Mouse (Mus musculus) forebrain, embryonic 13.5 days (tissue): ENCODE data around the gene Mmachc. TPM values are rescaled to one million over a fixed set of nuclear protein-coding genes. Genes with fewer than 3 reads are reported as not detected.

Source experiments
- ATAC-seq: fragments of 200-750 bp; cut with Nextera tagmentation; 2 replicates; pipeline ENCODE4 v1.8.0; 2017
- H3K27ac ChIP-seq: fragments of 300-500 bp; sonication (generic); 2 replicates; pipeline ENCODE4 v1.5.1; 2015; ENCODE audit warnings: inconsistent platforms, mild to moderate bottlenecking, moderate library complexity
- H3K27me3 ChIP-seq: fragments of 300-500 bp; sonication (generic); 2 replicates; pipeline ENCODE4 v1.6.1; 2015; ENCODE audit warnings: mild to moderate bottlenecking, inconsistent platforms
- H3K36me3 ChIP-seq: fragments of 300-500 bp; sonication (generic); 2 replicates; pipeline ENCODE4 v1.6.1; 2015; ENCODE audit warnings: mild to moderate bottlenecking, inconsistent platforms; ENCODE audit not compliant: poor library complexity, severe bottlenecking
- H3K4me1 ChIP-seq: fragments of 300-500 bp; sonication (generic); 2 replicates; pipeline ENCODE4 v1.6.1; 2015; ENCODE audit warnings: inconsistent platforms
- H3K4me2 ChIP-seq: fragments of 300-500 bp; sonication (generic); 2 replicates; pipeline ENCODE4 v1.6.1; 2015; ENCODE audit warnings: inconsistent platforms, mild to moderate bottlenecking, moderate library complexity
- H3K4me3 ChIP-seq: fragments of 300-500 bp; sonication (generic); 2 replicates; pipeline ENCODE4 v1.5.1; 2015; ENCODE audit warnings: mild to moderate bottlenecking, inconsistent platforms
- H3K9ac ChIP-seq: fragments of 300-500 bp; sonication (generic); 2 replicates; pipeline ENCODE4 v1.6.1; 2015; ENCODE audit warnings: mild to moderate bottlenecking, inconsistent platforms
- H3K9me3 ChIP-seq: fragments of 300-500 bp; sonication (generic); replicated peaks from 2 replicates; pipeline ENCODE4 v1.6.1; 2016; ENCODE audit warnings: inconsistent platforms
- WGBS: fragments of 180-500 bp; shearing (Covaris S2); methylation state at CpG from one replicate; pipeline ENCODE4 v1.1.7; 2015; 5-methylcytosine and 5-hydroxymethylcytosine counted together
- polyA plus RNA-seq: library from polyadenylated mRNA; unstranded; fragments of >200 nt; fragmentation: Nextera tagmentation; extraction: Ambion mirVana; gene quantifications from 2 replicates; pipeline ENCODE4 v1.2.1, GENCODE M21; 2015

Gene Mmachc
- 31.4 and 34.2 TPM in 2 replicates for polyA plus RNA-seq

- peak within 1 kb of the TSS; percentile 68 for H3K9ac ChIP-seq
- no peak within 1 kb of the TSS for H3K27ac ChIP-seq
- H3K4me2 ChIP-seq = peak within 1 kb of the TSS; percentile 66
- H3K4me1 ChIP-seq = peaks cover 19% of the 10 kb centered on the region
- peaks cover 17% of the 10 kb centered on the region for H3K36me3 ChIP-seq
- peak; percentile 99 for ATAC-seq
- no peaks in the 10 kb centered on the region for H3K9me3 ChIP-seq
- under 1% methylated on average over 29 of the region's 29 CpGs for WGBS
- peak within 1 kb of the TSS; percentile 61 for H3K4me3 ChIP-seq
- H3K27me3 ChIP-seq = no peaks in the 10 kb centered on the region
Observed at GRCm38 (mm10) chr4:116708201-116708764, at the start of gene Mmachc, which contains the start of gene Ccdc163. TSS of gene Mmachc (minus strand) at chr4:116708406. TSS of gene Ccdc163 (plus strand) at chr4:116708509.

- Histone ChIP-seq H3K4me3 (no peak overlapping the region), H3K36me3 (no peaks in the 10 kb centered on the region), H3K4me1 (no peaks in the 10 kb centered on the region), H3K27ac (no peak overlapping the region), H3K27me3 (no peaks in the 10 kb centered on the region), H3K4me2 (no peak overlapping the region), H3K9me3 (no peaks in the 10 kb centered on the region), H3K9ac (no peak overlapping the region)
- no peak for ATAC-seq
- WGBS = 95% methylated on average over 2 of the region's 2 CpGs
Observed at GRCm38 (mm10) chr4:116749750-116750149, 41.5 kb upstream of the Mmachc start.

- no peak for ATAC-seq
- Histone ChIP-seq H3K4me1 (no peaks in the 10 kb centered on the region), H3K9me3 (no peaks in the 10 kb centered on the region), H3K36me3 (no peaks in the 10 kb centered on the region), H3K4me2 (no peak overlapping the region), H3K4me3 (no peak overlapping the region), H3K27me3 (no peaks in the 10 kb centered on the region), H3K27ac (no peak overlapping the region), H3K9ac (no peak overlapping the region)
- WGBS = 86% methylated on average over 9 of the region's 9 CpGs
Observed at GRCm38 (mm10) chr4:116738972-116739751, 31.0 kb upstream of the Mmachc start.

GRCm38 (mm10) chr4:116734996-116735395 lies 26.8 kb upstream of the Mmachc start:
- Histone ChIP-seq H3K9ac (no peak overlapping the region), H3K4me2 (no peak overlapping the region), H3K27me3 (no peaks in the 10 kb centered on the region), H3K4me3 (no peak overlapping the region), H3K27ac (no peak overlapping the region), H3K9me3 (no peaks in the 10 kb centered on the region), H3K36me3 (no peaks in the 10 kb centered on the region), H3K4me1 (no peaks in the 10 kb centered on the region)
- ATAC-seq = no peak
- 97% methylated on average over 2 of the region's 2 CpGs for WGBS

GRCm38 (mm10) chr4:116732355-116732754 lies 24.1 kb upstream of the Mmachc start:
- H3K27me3 ChIP-seq = no peaks in the 10 kb centered on the region
- H3K4me2 ChIP-seq = no peak overlapping the region
- no peaks in the 10 kb centered on the region for H3K9me3 ChIP-seq
- H3K9ac ChIP-seq = no peak overlapping the region
- H3K4me3 ChIP-seq = no peak overlapping the region
- no peaks in the 10 kb centered on the region for H3K36me3 ChIP-seq
- no peak overlapping the region for H3K27ac ChIP-seq
- 86% methylated on average over 5 of the region's 5 CpGs for WGBS
- no peak for ATAC-seq
- no peaks in the 10 kb centered on the region for H3K4me1 ChIP-seq

GRCm38 (mm10) chr4:116731077-116731476 lies 22.9 kb upstream of the Mmachc start:
- Histone ChIP-seq H3K4me3 (no peak overlapping the region), H3K27ac (no peak overlapping the region), H3K4me2 (no peak overlapping the region), H3K9me3 (no peaks in the 10 kb centered on the region), H3K36me3 (no peaks in the 10 kb centered on the region), H3K27me3 (no peaks in the 10 kb centered on the region), H3K9ac (no peak overlapping the region), H3K4me1 (no peaks in the 10 kb centered on the region)
- 90% methylated on average over 9 of the region's 9 CpGs for WGBS
- ATAC-seq = no peak

- Histone ChIP-seq H3K27me3 (no peaks in the 10 kb centered on the region), H3K36me3 (no peaks in the 10 kb centered on the region), H3K9me3 (no peaks in the 10 kb centered on the region), H3K4me3 (no peak overlapping the region), H3K27ac (no peak overlapping the region), H3K4me1 (no peaks in the 10 kb centered on the region), H3K9ac (no peak overlapping the region), H3K4me2 (no peak overlapping the region)
- ATAC-seq = no peak
- WGBS = 89% methylated on average over 3 of the region's 3 CpGs
Observed at GRCm38 (mm10) chr4:116729532-116729931, 21.3 kb upstream of the Mmachc start.

- Histone ChIP-seq H3K36me3 (no peaks in the 10 kb centered on the region), H3K9ac (no peak overlapping the region), H3K4me1 (peaks cover under 1% of the 10 kb centered on the region; the same call in 1 of the 2 replicates), H3K4me2 (no peak overlapping the region), H3K27me3 (0 out of 2 replicates have a peak, but pooled peaks cover under 1% of the 10 kb centered on the region), H3K9me3 (no peaks in the 10 kb centered on the region), H3K27ac (no peak overlapping the region), H3K4me3 (no peak overlapping the region)
- no peak for ATAC-seq
- 86% methylated on average over 3 of the region's 3 CpGs for WGBS
Observed at GRCm38 (mm10) chr4:116727401-116727800, 19.2 kb upstream of the Mmachc start.

GRCm38 (mm10) chr4:116725444-116725843 lies 17.2 kb upstream of the Mmachc start:
- no peaks in the 10 kb centered on the region for H3K9me3 ChIP-seq
- no peak for ATAC-seq
- no peak overlapping the region for H3K4me2 ChIP-seq
- H3K4me1 ChIP-seq = peaks cover 14% of the 10 kb centered on the region; the same call in 1 of the 2 replicates
- H3K36me3 ChIP-seq = no peaks in the 10 kb centered on the region
- WGBS = 87% methylated on average over 5 of the region's 5 CpGs
- 0 out of 2 replicates have a peak, but pooled peaks cover 3% of the 10 kb centered on the region for H3K27me3 ChIP-seq
- no peak overlapping the region for H3K4me3 ChIP-seq
- H3K9ac ChIP-seq = no peak overlapping the region
- H3K27ac ChIP-seq = no peak overlapping the region

- Histone ChIP-seq H3K36me3 (no peaks in the 10 kb centered on the region), H3K9me3 (no peaks in the 10 kb centered on the region), H3K27ac (no peak overlapping the region), H3K4me2 (peak overlapping the region; percentile 96; the same call in 1 of the 2 replicates), H3K4me1 (peaks cover 18% of the 10 kb centered on the region), H3K27me3 (0 out of 2 replicates have a peak, but pooled peaks cover 3% of the 10 kb centered on the region), H3K4me3 (no peak overlapping the region), H3K9ac (no peak overlapping the region)
- ATAC-seq = no peak
- WGBS = 39% methylated on average over 7 of the region's 7 CpGs
Observed at GRCm38 (mm10) chr4:116722230-116722629, 14.0 kb upstream of the Mmachc start.

- Histone ChIP-seq H3K4me1 (peaks cover 18% of the 10 kb centered on the region), H3K4me2 (peak overlapping the region; percentile 96), H3K27ac (peak overlapping the region; percentile 68), H3K9me3 (no peaks in the 10 kb centered on the region), H3K4me3 (peak overlapping the region; percentile 81), H3K27me3 (0 out of 2 replicates have a peak, but pooled peaks cover 3% of the 10 kb centered on the region), H3K9ac (peak overlapping the region; percentile 87), H3K36me3 (0 out of 2 replicates have a peak, but pooled peaks cover 1% of the 10 kb centered on the region)
- WGBS = under 1% methylated on average over 27 of the region's 29 CpGs
- ATAC-seq = no peak
Observed at GRCm38 (mm10) chr4:116721098-116721628, 13.0 kb upstream of the Mmachc start.
